Mouse (Mus musculus) T-helper 1 cell (primary cell): ENCODE measurements around the gene Gm49320.

ENCODE experiments used
- in situ Hi-C: fragments of 300-600 bp; cut with MboI, MseI; formaldehyde crosslinking; loops from one replicate; pipeline ENCODE4 v1.15.1; 2025; ENCODE audit warnings: high pct_unique_total_duplicates

Gm49320 gene

GRCm38 (mm10) chr8:4258233-4258632 is 19.6 kb downstream of the Gm49320 start:
- in situ Hi-C loops, result no loop called here

- in situ Hi-C loops, result no loop called here
Observed at GRCm38 (mm10) chr8:4258678-4259077, 20.0 kb downstream of the Gm49320 start.

GRCm38 (mm10) chr8:4259125-4259804 is 20.6 kb downstream of the Gm49320 start, which contains the start of gene Ctxn1:
Gene Ctxn1, minus strand, starts transcription at chr8:4259274.
- in situ Hi-C loops, result no loop called here

GRCm38 (mm10) chr8:4259805-4260170 is 21.1 kb downstream of the Gm49320 start:
- in situ Hi-C loops, result no loop called here

- in situ Hi-C loops, result no loop called here
Observed at GRCm38 (mm10) chr8:4263105-4263791, 24.6 kb downstream of the Gm49320 start.

- in situ Hi-C loops, result no loop called here
Observed at GRCm38 (mm10) chr8:4265160-4265914, 26.7 kb downstream of the Gm49320 start.

- in situ Hi-C loops, result no loop called here
Observed at GRCm38 (mm10) chr8:4267627-4268026, 29.0 kb downstream of the Gm49320 start.

GRCm38 (mm10) chr8:4269609-4270008 is 30.9 kb downstream of the Gm49320 start:
- in situ Hi-C loops, result no loop called here

- in situ Hi-C loops, result no loop called here
Observed at GRCm38 (mm10) chr8:4275275-4276110, 36.8 kb downstream of the Gm49320 start, which contains the start of gene Timm44. Gene Timm44, minus strand, starts transcription at chr8:4275913.

GRCm38 (mm10) chr8:4276111-4276465 is 37.4 kb downstream of the Gm49320 start:
- in situ Hi-C loops, result no loop called here

GRCm38 (mm10) chr8:4292738-4293137 is 54.1 kb downstream of the Gm49320 start:
- in situ Hi-C loops, result no loop called here

- in situ Hi-C loops, result no loop called here
Observed at GRCm38 (mm10) chr8:4297822-4298221, 59.2 kb downstream of the Gm49320 start.
